Mouse (Mus musculus) MEL (cell line): Measurements from ENCODE around the gene Cacna1g. TPM values are rescaled to one million over a fixed set of nuclear protein-coding genes. Genes with fewer than 3 reads are reported as not detected.

Source experiments
- DNase-seq: peaks from one replicate; pipeline ENCODE4 v3.0.0; 2011; ENCODE audit warnings: low read depth, low spot score
- H3K27ac ChIP-seq: 2 replicates; pipeline ENCODE4 v1.5.1; 2012; ENCODE audit warnings: low read depth, mild to moderate bottlenecking, control low read depth, low read length, moderate library complexity; ENCODE audit not compliant: control insufficient read depth
- H3K27me3 ChIP-seq, 2 experiments: fragments of 150-350 bp in 1 of 2; sonication (generic) in 1 of 2; 2 replicates each; pipeline ENCODE4 v1.6.1; 2012; ENCODE audit warnings: low read length in 2 of 2, mild to moderate bottlenecking in 2 of 2, improper control_type of control experiment in 1 of 2, moderate library complexity in 1 of 2; ENCODE audit not compliant: insufficient read depth in 2 of 2, control insufficient read depth in 1 of 2
- H3K36me3 ChIP-seq, 2 experiments: 2 replicates each; pipeline ENCODE4 v1.6.1; 2012 to 2014; ENCODE audit warnings: low read length in 2 of 2, improper control_type of control experiment in 1 of 2, inconsistent platforms in 1 of 2, mild to moderate bottlenecking in 1 of 2; ENCODE audit not compliant: insufficient read depth in 2 of 2, control insufficient read depth in 1 of 2
- H3K4me1 ChIP-seq, 2 experiments: fragments of 150-350 bp in 1 of 2; sonication (generic) in 1 of 2; 2 replicates each; pipeline ENCODE4 v1.6.1; 2012; ENCODE audit warnings: low read length in 2 of 2, improper control_type of control experiment in 1 of 2, mild to moderate bottlenecking in 1 of 2; ENCODE audit not compliant: insufficient read depth in 2 of 2, control insufficient read depth in 1 of 2
- H3K4me3 ChIP-seq, 2 experiments: fragments of 150-350 bp in 1 of 2; sonication (generic) in 1 of 2; 2 replicates each; pipeline ENCODE4 v1.5.1; 2012; ENCODE audit warnings: low read depth in 2 of 2, low read length in 2 of 2, mild to moderate bottlenecking in 2 of 2, moderate library complexity in 2 of 2, control low read depth in 1 of 2, improper control_type of control experiment in 1 of 2; ENCODE audit not compliant: control insufficient read depth in 1 of 2, insufficient read depth in 1 of 2
- H3K79me2 ChIP-seq: 2 replicates; pipeline ENCODE4 v1.6.1; 2012; ENCODE audit warnings: mild to moderate bottlenecking, low read length, moderate library complexity; ENCODE audit not compliant: control insufficient read depth, poor library complexity, insufficient read depth
- H3K9ac ChIP-seq: 2 replicates; pipeline ENCODE4 v1.6.1; 2012; ENCODE audit warnings: low read depth, mild to moderate bottlenecking, control low read depth, low read length, moderate library complexity; ENCODE audit not compliant: control insufficient read depth, poor library complexity, severe bottlenecking
- H3K9me3 ChIP-seq: fragments of 150-350 bp; sonication (generic); replicated peaks from 2 replicates; pipeline ENCODE4 v1.6.1; 2012; ENCODE audit warnings: mild to moderate bottlenecking, low read length, improper control_type of control experiment, moderate library complexity; ENCODE audit not compliant: insufficient read depth
- BHLHE40 ChIP-seq: IDR thresholded peaks from 2 replicates; pipeline ENCODE4 v1.6.1; 2012; ENCODE audit warnings: low read depth, mild to moderate bottlenecking, inconsistent platforms, low read length, improper control_type of control experiment, borderline replicate concordance
- CHD1 ChIP-seq: IDR thresholded peaks from 2 replicates; pipeline ENCODE4 v1.6.1; 2012; ENCODE audit warnings: low read depth, mild to moderate bottlenecking, inconsistent platforms, low read length, improper control_type of control experiment
- CHD2 ChIP-seq: IDR thresholded peaks from 2 replicates; pipeline ENCODE4 v1.6.1; 2011; ENCODE audit warnings: low read length, improper control_type of control experiment
- EP300 ChIP-seq, 2 experiments: IDR thresholded peaks; 2 replicates each; pipeline ENCODE4 v1.6.1; 2011; ENCODE audit warnings: improper control_type of control experiment in 2 of 2, low read length in 2 of 2, low read depth in 1 of 2, mild to moderate bottlenecking in 1 of 2
- GABPA ChIP-seq: IDR thresholded peaks from 2 replicates; pipeline ENCODE4 v1.6.1; 2012; ENCODE audit warnings: low read depth, mild to moderate bottlenecking, inconsistent platforms, low read length, improper control_type of control experiment, moderate library complexity
- HCFC1 ChIP-seq: IDR thresholded peaks from 2 replicates; pipeline ENCODE4 v1.6.1; 2012; ENCODE audit warnings: low read depth, mild to moderate bottlenecking, inconsistent platforms, low read length, improper control_type of control experiment, moderate library complexity
- KAT2A ChIP-seq: conservative IDR thresholded peaks from 2 replicates; pipeline ENCODE4 v1.6.1; 2012; ENCODE audit warnings: low read depth, low read length, improper control_type of control experiment, inconsistent platforms
- MAX ChIP-seq: IDR thresholded peaks from 2 replicates; pipeline ENCODE4 v1.6.1; 2011; ENCODE audit warnings: low read length, improper control_type of control experiment
- MEF2A ChIP-seq: IDR thresholded peaks from 2 replicates; pipeline ENCODE4 v1.6.1; 2014; ENCODE audit warnings: low read depth, mild to moderate bottlenecking, inconsistent platforms, low read length, improper control_type of control experiment; ENCODE audit not compliant: poor library complexity, insufficient replicate concordance, severe bottlenecking; ENCODE audit errors: extremely low read depth
- MYC ChIP-seq: IDR thresholded peaks from 2 replicates; pipeline ENCODE4 v1.6.1; 2011; ENCODE audit warnings: low read depth, mild to moderate bottlenecking, low read length, improper control_type of control experiment, moderate library complexity
- NELFE ChIP-seq: IDR thresholded peaks from 2 replicates; pipeline ENCODE4 v1.6.1; 2011; ENCODE audit warnings: low read depth, low read length, improper control_type of control experiment
- POLR2AphosphoS2 ChIP-seq: IDR thresholded peaks from 2 replicates; pipeline ENCODE4 v1.6.1; 2011; ENCODE audit warnings: low read length, improper control_type of control experiment
- RAD21 ChIP-seq: IDR thresholded peaks from 2 replicates; pipeline ENCODE4 v1.6.1; 2011; ENCODE audit warnings: mild to moderate bottlenecking, low read depth, low read length, improper control_type of control experiment
- SIN3A ChIP-seq: IDR thresholded peaks from 2 replicates; pipeline ENCODE4 v1.6.1; 2012; ENCODE audit warnings: low read length, improper control_type of control experiment, inconsistent platforms
- TBP ChIP-seq: IDR thresholded peaks from 2 replicates; pipeline ENCODE4 v1.8.0; 2011; ENCODE audit warnings: low read depth, low read length, improper control_type of control experiment
- UBTF ChIP-seq: IDR thresholded peaks from 2 replicates; pipeline ENCODE4 v1.6.1; 2012; ENCODE audit warnings: low read depth, mild to moderate bottlenecking, inconsistent platforms, low read length, improper control_type of control experiment, moderate library complexity, borderline replicate concordance; ENCODE audit not compliant: insufficient read depth
- USF2 ChIP-seq, 2 experiments: IDR thresholded peaks; 2 replicates each; pipeline ENCODE4 v1.6.1; 2011 to 2012; ENCODE audit warnings: improper control_type of control experiment in 2 of 2, low read length in 2 of 2, borderline replicate concordance in 1 of 2, inconsistent platforms in 1 of 2, low read depth in 1 of 2, mild to moderate bottlenecking in 1 of 2; ENCODE audit not compliant: insufficient read depth in 1 of 2
- ZKSCAN1 ChIP-seq: IDR thresholded peaks from 2 replicates; pipeline ENCODE4 v1.6.1; 2012; ENCODE audit warnings: low read depth, mild to moderate bottlenecking, inconsistent platforms, low read length, improper control_type of control experiment, moderate library complexity
- ZMIZ1 ChIP-seq: IDR thresholded peaks from 2 replicates; pipeline ENCODE4 v1.6.1; 2012; ENCODE audit warnings: low read depth, mild to moderate bottlenecking, inconsistent platforms, low read length, improper control_type of control experiment, moderate library complexity
- polyA plus RNA-seq, 2 experiments: library from polyadenylated mRNA; stranded (reverse) in 1 of 2; unstranded in 1 of 2; fragments of >175 nt in 1 of 2; fragments of >200 nt in 1 of 2; gene quantifications; 2 replicates each; pipeline versions ENCODE4 v1.2.1 to v1.2.4; 2012; ENCODE audit warnings: low replicate concordance in 2 of 2, low read depth in 1 of 2; ENCODE audit not compliant: insufficient read length in 2 of 2, insufficient read depth in 1 of 2, missing spikeins in 1 of 2
- total RNA-seq: library from RNA; depleted of rRNA; stranded (reverse); fragments of 300-350 nt; gene quantifications from 2 replicates; pipeline ENCODE4 v1.2.3, GENCODE M21; 2012

Cacna1g gene
- total and polyA plus RNA-seq, 3 experiments: 0.01 to 0.04 TPM; not detected in 1

DNA sequence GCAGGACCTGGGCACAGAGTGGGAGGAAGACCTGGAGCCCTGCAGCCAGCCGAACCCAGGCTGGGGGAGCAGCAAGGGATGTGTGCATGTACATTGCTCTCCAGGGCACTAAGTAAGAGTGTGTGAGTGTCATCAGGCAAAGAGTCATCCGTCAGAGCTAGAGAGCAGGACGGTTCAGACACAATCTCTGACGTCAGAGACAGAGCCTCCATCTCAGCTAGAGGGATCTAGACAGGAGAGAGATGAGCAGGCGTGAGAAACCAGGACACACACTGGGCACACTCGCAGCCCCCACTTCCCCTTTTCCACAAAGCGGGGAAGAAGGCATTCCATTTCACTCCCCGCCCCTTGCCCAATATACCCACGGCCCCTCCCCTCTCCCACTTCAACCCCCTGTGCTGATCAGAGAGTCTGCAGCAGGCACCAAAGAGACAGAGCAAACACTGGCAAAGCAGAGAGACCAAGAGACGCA is 61.0 kb downstream of the Cacna1g start:
- H3K4me1 ChIP-seq: no peaks in the 10 kb centered on the region

GRCm38 (mm10) chr11:94412562-94412961 is 61.4 kb downstream of the Cacna1g start:
- no peak for DNase-seq
- Histone ChIP-seq H3K27ac (no peak overlapping the region), H3K4me3 (no peak overlapping the region), H3K27me3 (peaks cover 2 to 4% of the 10 kb centered on the region in 2 experiments; a peak in 2 of 4 replicates), H3K9ac (no peak overlapping the region), H3K36me3 (no peaks in the 10 kb centered on the region), H3K9me3 (no peaks in the 10 kb centered on the region), H3K4me1 (no peaks in the 10 kb centered on the region), H3K79me2 (no peaks in the 10 kb centered on the region)
- TF ChIP-seq HCFC1: no peak
- no peak for TF ChIP-seq MEF2A
- TF ChIP-seq SIN3A: no peak
- TF ChIP-seq ZMIZ1: no peak
- no peak for TF ChIP-seq EP300 (IDR thresholded peaks at IDR 0.05; ENCODE audit: low read depth in 1 of 2, low read length in 2 of 2)
- TF ChIP-seq ZKSCAN1: no peak
- TF ChIP-seq NELFE: no peak
- no peak for TF ChIP-seq POLR2AphosphoS2
- TF ChIP-seq USF2 (IDR thresholded peaks at IDR 0.05; ENCODE audit: borderline replicate concordance in 1 of 2, insufficient read depth in 1 of 2, low read depth in 1 of 2, low read length in 2 of 2): no peak
- TF ChIP-seq KAT2A: no peak
- TF ChIP-seq GABPA: no peak
- no peak for TF ChIP-seq UBTF

More for the DNA sequence above, 61.0 kb downstream of the Cacna1g start:
- peak; percentile 18 for DNase-seq
- H3K36me3 ChIP-seq: no peaks in the 10 kb centered on the region
- no peaks in the 10 kb centered on the region for H3K9me3 ChIP-seq
- H3K27me3 ChIP-seq: peaks cover 2 to 4% of the 10 kb centered on the region in 2 experiments; a peak in 2 of 4 replicates
- TF ChIP-seq RAD21 (no peak), HCFC1 (no peak)
- H3K27ac ChIP-seq: no peak overlapping the region
- no peaks in the 10 kb centered on the region for H3K79me2 ChIP-seq
- no peak overlapping the region for H3K9ac ChIP-seq
- H3K4me3 ChIP-seq: no peak overlapping the region

DNA sequence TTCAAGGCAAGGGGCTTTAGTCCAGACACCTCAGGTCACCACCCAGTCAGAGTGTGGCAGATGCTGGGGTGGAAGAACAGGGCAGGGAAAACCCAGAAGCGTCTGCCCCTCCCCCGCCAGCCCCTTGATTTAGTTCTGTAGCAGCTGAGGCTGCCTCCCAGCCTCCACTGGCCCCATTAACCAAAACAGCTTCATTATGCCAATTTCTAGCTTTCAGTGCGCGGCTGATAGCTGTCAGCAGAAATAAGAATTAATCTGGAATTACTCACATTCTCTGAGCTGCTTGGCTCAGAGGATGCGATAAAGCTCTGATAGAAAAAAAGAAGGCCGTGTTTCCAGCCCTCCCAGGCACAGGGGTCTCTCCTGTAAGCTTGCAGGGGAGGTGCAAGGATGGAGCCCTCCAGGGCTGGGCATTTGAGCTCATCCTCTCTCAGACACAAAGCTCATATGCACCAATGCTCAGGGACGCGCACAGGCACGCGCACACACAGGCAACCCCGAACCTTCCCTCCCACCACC is 66.1 kb downstream of the Cacna1g start:
- Histone ChIP-seq H3K9me3 (no peaks in the 10 kb centered on the region), H3K4me3 (no peak overlapping the region), H3K9ac (no peak overlapping the region), H3K36me3 (no peaks in the 10 kb centered on the region), H3K27me3 (peaks cover 0 to 4% of the 10 kb centered on the region in 2 experiments; a peak in 1 of 4 replicates), H3K4me1 (no peaks in the 10 kb centered on the region), H3K79me2 (no peaks in the 10 kb centered on the region), H3K27ac (no peak overlapping the region)
- no peak for TF ChIP-seq MAX
- no peak for TF ChIP-seq NELFE
- TF ChIP-seq RAD21: no peak
- no peak for TF ChIP-seq BHLHE40
- no peak for TF ChIP-seq CHD1
- TF ChIP-seq UBTF: no peak
- no peak for TF ChIP-seq POLR2AphosphoS2
- no peak for TF ChIP-seq TBP
- no peak for TF ChIP-seq CHD2
- no peak for TF ChIP-seq MYC
- DNase-seq: no peak
